Mouse (Mus musculus) hindbrain, embryonic 15.5 days (tissue): ENCODE measurements at regions not wholly inside any gene's neighbourhood (a gene's known extent, or its start where the extent isn't known, plus 50 kb on each side); places are given as distances from the start of the nearest gene placed in this dataset.

Source experiments
- ATAC-seq: fragments of 200-750 bp; cut with Nextera tagmentation; 2 replicates; pipeline ENCODE4 v1.8.0; 2017; ENCODE audit warnings: low read depth, moderate number of reproducible peaks, moderate TSS enrichment; ENCODE audit not compliant: low FRiP score
- H3K27ac ChIP-seq: fragments of 300-500 bp; sonication (generic); replicated peaks from 2 replicates; pipeline ENCODE4 v1.5.1; 2015; ENCODE audit warnings: mild to moderate bottlenecking, inconsistent platforms
- H3K27me3 ChIP-seq: fragments of 300-500 bp; sonication (generic); 2 replicates; pipeline ENCODE4 v1.6.1; 2015; ENCODE audit warnings: control low read depth, inconsistent platforms
- H3K36me3 ChIP-seq: fragments of 300-500 bp; sonication (generic); 2 replicates; pipeline ENCODE4 v1.6.1; 2015; ENCODE audit warnings: control low read depth, inconsistent platforms
- H3K4me1 ChIP-seq: fragments of 300-500 bp; sonication (generic); replicated peaks from 2 replicates; pipeline ENCODE4 v1.6.1; 2015; ENCODE audit warnings: control low read depth, inconsistent platforms
- H3K4me2 ChIP-seq: fragments of 300-500 bp; sonication (generic); 2 replicates; pipeline ENCODE4 v1.6.1; 2015; ENCODE audit warnings: moderate library complexity, mild to moderate bottlenecking, inconsistent platforms
- H3K4me3 ChIP-seq: fragments of 300-500 bp; sonication (generic); 2 replicates; pipeline ENCODE4 v1.5.1; 2015; ENCODE audit warnings: mild to moderate bottlenecking, inconsistent platforms
- H3K9ac ChIP-seq: fragments of 300-500 bp; sonication (generic); 2 replicates; pipeline ENCODE4 v1.6.1; 2015; ENCODE audit warnings: inconsistent platforms
- H3K9me3 ChIP-seq: fragments of 300-500 bp; sonication (generic); 2 replicates; pipeline ENCODE4 v1.6.1; 2016; ENCODE audit warnings: control low read depth, inconsistent platforms
- WGBS: fragments of 180-500 bp; shearing (Covaris S2); methylation state at CpG from one replicate; pipeline ENCODE4 v1.1.7; 2015; 5-methylcytosine and 5-hydroxymethylcytosine counted together

GRCm38 (mm10) chr9:33800763-33801162, 684.9 kb upstream of the Kirrel3 start:
- H3K4me3 ChIP-seq: no peak overlapping the region
- H3K27ac ChIP-seq: no peak overlapping the region
- no peaks in the 10 kb centered on the region for H3K4me1 ChIP-seq
- WGBS: 52% methylated on average over 1 of the region's 1 CpGs
- no peaks in the 10 kb centered on the region for H3K36me3 ChIP-seq
- no peaks in the 10 kb centered on the region for H3K27me3 ChIP-seq
- H3K9ac ChIP-seq: no peak overlapping the region
- no peaks in the 10 kb centered on the region for H3K9me3 ChIP-seq
- no peak for ATAC-seq
- no peak overlapping the region for H3K4me2 ChIP-seq

- Histone ChIP-seq H3K36me3 (no peaks in the 10 kb centered on the region), H3K27ac (no peak overlapping the region), H3K4me2 (no peak overlapping the region), H3K9me3 (no peaks in the 10 kb centered on the region), H3K4me3 (no peak overlapping the region), H3K27me3 (no peaks in the 10 kb centered on the region), H3K9ac (no peak overlapping the region), H3K4me1 (no peaks in the 10 kb centered on the region)
- no peak for ATAC-seq
- WGBS: 66% methylated on average over 5 of the region's 5 CpGs
Measured at GRCm38 (mm10) chr9:33814739-33815368, 670.8 kb upstream of the Kirrel3 start.

GRCm38 (mm10) chr9:33822574-33823394, 662.9 kb upstream of the Kirrel3 start:
- no peak for ATAC-seq
- no peaks in the 10 kb centered on the region for H3K27me3 ChIP-seq
- no peaks in the 10 kb centered on the region for H3K4me1 ChIP-seq
- H3K36me3 ChIP-seq: no peaks in the 10 kb centered on the region
- H3K27ac ChIP-seq: no peak overlapping the region
- no peak overlapping the region for H3K4me3 ChIP-seq
- no peaks in the 10 kb centered on the region for H3K9me3 ChIP-seq
- no peak overlapping the region for H3K4me2 ChIP-seq
- no peak overlapping the region for H3K9ac ChIP-seq
- WGBS: 76% methylated on average over 9 of the region's 9 CpGs

GRCm38 (mm10) chr9:33826116-33826515, 659.6 kb upstream of the Kirrel3 start:
- H3K36me3 ChIP-seq: no peaks in the 10 kb centered on the region
- H3K9me3 ChIP-seq: no peaks in the 10 kb centered on the region
- WGBS: 38% methylated on average over 4 of the region's 4 CpGs
- H3K27me3 ChIP-seq: no peaks in the 10 kb centered on the region
- H3K9ac ChIP-seq: no peak overlapping the region
- no peak for ATAC-seq
- no peak overlapping the region for H3K27ac ChIP-seq
- H3K4me1 ChIP-seq: no peaks in the 10 kb centered on the region
- no peak overlapping the region for H3K4me3 ChIP-seq
- H3K4me2 ChIP-seq: no peak overlapping the region

GRCm38 (mm10) chr9:33827409-33827808, 658.3 kb upstream of the Kirrel3 start:
- Histone ChIP-seq H3K4me2 (no peak overlapping the region), H3K27ac (no peak overlapping the region), H3K4me1 (no peaks in the 10 kb centered on the region), H3K27me3 (no peaks in the 10 kb centered on the region), H3K9me3 (no peaks in the 10 kb centered on the region), H3K9ac (no peak overlapping the region), H3K36me3 (no peaks in the 10 kb centered on the region), H3K4me3 (no peak overlapping the region)
- ATAC-seq: no peak
- 90% methylated on average over 2 of the region's 2 CpGs for WGBS

GRCm38 (mm10) chr9:33837666-33838380, 647.9 kb upstream of the Kirrel3 start:
- Histone ChIP-seq H3K4me3 (no peak overlapping the region), H3K9me3 (no peaks in the 10 kb centered on the region), H3K9ac (no peak overlapping the region), H3K4me2 (no peak overlapping the region), H3K36me3 (no peaks in the 10 kb centered on the region), H3K27ac (no peak overlapping the region), H3K27me3 (no peaks in the 10 kb centered on the region), H3K4me1 (no peaks in the 10 kb centered on the region)
- 73% methylated on average over 1 of the region's 1 CpGs for WGBS
- no peak for ATAC-seq

GRCm38 (mm10) chr9:33849623-33850022, 636.1 kb upstream of the Kirrel3 start:
- no peaks in the 10 kb centered on the region for H3K27me3 ChIP-seq
- no peak overlapping the region for H3K27ac ChIP-seq
- no peaks in the 10 kb centered on the region for H3K9me3 ChIP-seq
- no peak overlapping the region for H3K9ac ChIP-seq
- ATAC-seq: no peak
- no peak overlapping the region for H3K4me3 ChIP-seq
- H3K36me3 ChIP-seq: no peaks in the 10 kb centered on the region
- H3K4me1 ChIP-seq: no peaks in the 10 kb centered on the region; the same call in 1 of the 2 replicates
- no peak overlapping the region for H3K4me2 ChIP-seq
- WGBS: 53% methylated on average over 5 of the region's 5 CpGs

GRCm38 (mm10) chr9:33850024-33850423, 635.7 kb upstream of the Kirrel3 start:
- no peaks in the 10 kb centered on the region for H3K36me3 ChIP-seq
- H3K9ac ChIP-seq: no peak overlapping the region
- H3K4me1 ChIP-seq: no peaks in the 10 kb centered on the region; the same call in 1 of the 2 replicates
- WGBS: 63% methylated on average over 7 of the region's 7 CpGs
- H3K9me3 ChIP-seq: no peaks in the 10 kb centered on the region
- no peaks in the 10 kb centered on the region for H3K27me3 ChIP-seq
- no peak for ATAC-seq
- H3K27ac ChIP-seq: no peak overlapping the region
- H3K4me2 ChIP-seq: no peak overlapping the region
- H3K4me3 ChIP-seq: no peak overlapping the region

- H3K36me3 ChIP-seq: no peaks in the 10 kb centered on the region
- no peaks in the 10 kb centered on the region for H3K27me3 ChIP-seq
- ATAC-seq: no peak
- H3K9me3 ChIP-seq: no peaks in the 10 kb centered on the region
- no peak overlapping the region for H3K9ac ChIP-seq
- no peak overlapping the region for H3K4me3 ChIP-seq
- no peak overlapping the region for H3K4me2 ChIP-seq
- no peak overlapping the region for H3K27ac ChIP-seq
- H3K4me1 ChIP-seq: no peaks in the 10 kb centered on the region; the same call in 1 of the 2 replicates
Measured at GRCm38 (mm10) chr9:33850993-33851392, 634.7 kb upstream of the Kirrel3 start.

- Histone ChIP-seq H3K36me3 (no peaks in the 10 kb centered on the region), H3K4me3 (no peak overlapping the region), H3K27me3 (no peaks in the 10 kb centered on the region), H3K4me1 (no peaks in the 10 kb centered on the region), H3K27ac (no peak overlapping the region), H3K4me2 (no peak overlapping the region), H3K9ac (no peak overlapping the region), H3K9me3 (no peaks in the 10 kb centered on the region)
- no peak for ATAC-seq
- WGBS: 34% methylated on average over 2 of the region's 2 CpGs
Measured at GRCm38 (mm10) chr9:33856169-33856568, 629.5 kb upstream of the Kirrel3 start.

- 43% methylated on average over 5 of the region's 5 CpGs for WGBS
- Histone ChIP-seq H3K9ac (no peak overlapping the region), H3K9me3 (no peaks in the 10 kb centered on the region), H3K4me2 (no peak overlapping the region), H3K4me1 (no peaks in the 10 kb centered on the region), H3K27me3 (no peaks in the 10 kb centered on the region), H3K4me3 (no peak overlapping the region), H3K27ac (no peak overlapping the region), H3K36me3 (no peaks in the 10 kb centered on the region)
- ATAC-seq: no peak
Measured at GRCm38 (mm10) chr9:33858511-33858910, 627.2 kb upstream of the Kirrel3 start.

GRCm38 (mm10) chr9:33868666-33869065, 617.0 kb upstream of the Kirrel3 start:
- WGBS: 83% methylated on average over 5 of the region's 5 CpGs
- no peak overlapping the region for H3K9ac ChIP-seq
- no peak overlapping the region for H3K27ac ChIP-seq

More at GRCm38 (mm10) chr9:33868666-33869065, 617.0 kb upstream of the Kirrel3 start:
- H3K4me2 ChIP-seq: no peak overlapping the region
- H3K9me3 ChIP-seq: no peaks in the 10 kb centered on the region
- ATAC-seq: no peak
- H3K27me3 ChIP-seq: no peaks in the 10 kb centered on the region
- H3K4me1 ChIP-seq: no peaks in the 10 kb centered on the region
- H3K36me3 ChIP-seq: no peaks in the 10 kb centered on the region
- no peak overlapping the region for H3K4me3 ChIP-seq
